Mouse (Mus musculus) midbrain, embryonic 11.5 days (tissue): ENCODE data around the gene Nmnat1. TPM values are rescaled to one million over a fixed set of nuclear protein-coding genes. Genes with fewer than 3 reads are reported as not detected.
"Not testable (repeated sequence)": the region's sequence is repeated elsewhere in the genome, so short reads cannot be mapped to it uniquely, and the experiment has no call there.

Experiments
- ATAC-seq: fragments of 200-750 bp; cut with Nextera tagmentation; 2 replicates; pipeline ENCODE4 v1.8.0; 2017; ENCODE audit warnings: moderate TSS enrichment, moderate library complexity; ENCODE audit not compliant: low FRiP score
- DNase-seq: peaks from one replicate; pipeline ENCODE4 v3.0.0; 2015; ENCODE audit warnings: low spot score; ENCODE audit errors: missing footprints
- H3K27ac ChIP-seq: fragments of 300-500 bp; sonication (generic); 2 replicates; pipeline ENCODE4 v1.5.1; 2014; ENCODE audit warnings: low read depth, low read length
- H3K27me3 ChIP-seq: fragments of 300-500 bp; sonication (generic); 2 replicates; pipeline ENCODE4 v1.6.1; 2014; ENCODE audit warnings: mild to moderate bottlenecking, low read length, moderate library complexity, mixed read lengths; ENCODE audit not compliant: control insufficient read depth, insufficient read depth
- H3K36me3 ChIP-seq: fragments of 300-500 bp; sonication (generic); 2 replicates; pipeline ENCODE4 v1.6.1; 2014; ENCODE audit warnings: mild to moderate bottlenecking, low read length, moderate library complexity, mixed read lengths; ENCODE audit not compliant: control insufficient read depth, insufficient read depth
- H3K4me1 ChIP-seq: fragments of 300-500 bp; sonication (generic); 2 replicates; pipeline ENCODE4 v1.6.1; 2014; ENCODE audit warnings: low read length; ENCODE audit not compliant: control insufficient read depth, insufficient read depth
- H3K4me2 ChIP-seq: fragments of 300-500 bp; sonication (generic); 2 replicates; pipeline ENCODE4 v1.6.1; 2014; ENCODE audit warnings: mild to moderate bottlenecking, moderate library complexity
- H3K4me3 ChIP-seq: fragments of 300-500 bp; sonication (generic); 2 replicates; pipeline ENCODE4 v1.5.1; 2014; ENCODE audit warnings: low read depth, low read length
- H3K9ac ChIP-seq: fragments of 300-500 bp; sonication (generic); 2 replicates; pipeline ENCODE4 v1.6.1; 2014; ENCODE audit warnings: low read length
- H3K9me3 ChIP-seq: fragments of 300-500 bp; sonication (generic); 2 replicates; pipeline ENCODE4 v1.6.1; 2016; ENCODE audit warnings: low read length; ENCODE audit not compliant: control insufficient read depth
- WGBS: fragments of 180-500 bp; shearing (Covaris S2); extraction: QIAGEN DNeasy Blood & Tissue Kit; methylation state at CpG from one replicate; pipeline ENCODE4 v1.1.7; 2014; 5-methylcytosine and 5-hydroxymethylcytosine counted together
- polyA plus RNA-seq: library from polyadenylated mRNA; unstranded; fragments of >200 nt; fragmentation: Nextera tagmentation; extraction: Ambion mirVana; gene quantifications from 2 replicates; pipeline ENCODE4 v1.2.1, GENCODE M21; 2014

Nmnat1 gene
- polyA plus RNA-seq, 1 experiment from 2014 or later = 15.1 TPM

GRCm38 (mm10) chr4:149475096-149475495 is 9.9 kb downstream of the Nmnat1 start:
- Histone ChIP-seq H3K4me2 (no peak overlapping the region), H3K9ac (no peak overlapping the region), H3K4me3 (no peak overlapping the region), H3K36me3 (peaks cover 6% of the 10 kb centered on the region), H3K9me3 (no peaks in the 10 kb centered on the region), H3K27me3 (no peaks in the 10 kb centered on the region), H3K27ac (no peak overlapping the region), H3K4me1 (no peaks in the 10 kb centered on the region)
- ATAC-seq = no peak
- 91% methylated on average over 7 of the region's 7 CpGs for WGBS
- DNase-seq = no peak

- Histone ChIP-seq H3K4me2 (no peak overlapping the region), H3K36me3 (peaks cover 10% of the 10 kb centered on the region), H3K27ac (no peak overlapping the region), H3K4me1 (no peaks in the 10 kb centered on the region), H3K4me3 (no peak overlapping the region), H3K9ac (no peak overlapping the region), H3K27me3 (no peaks in the 10 kb centered on the region), H3K9me3 (no peaks in the 10 kb centered on the region)
- ATAC-seq = no peak
- DNase-seq = no peak
- WGBS = 94% methylated on average over 3 of the region's 3 CpGs
Observed at GRCm38 (mm10) chr4:149469557-149469956, 15.4 kb downstream of the Nmnat1 start.

GRCm38 (mm10) chr4:149463435-149463950 is 21.5 kb downstream of the Nmnat1 start:
- Histone ChIP-seq H3K4me3 (no peak overlapping the region), H3K36me3 (no peaks in the 10 kb centered on the region), H3K4me1 (no peaks in the 10 kb centered on the region), H3K9ac (no peak overlapping the region), H3K27me3 (no peaks in the 10 kb centered on the region), H3K9me3 (no peaks in the 10 kb centered on the region), H3K27ac (no peak overlapping the region), H3K4me2 (no peak overlapping the region)
- ATAC-seq (no peak), DNase-seq (no peak)
- WGBS = 81% methylated on average over 6 of the region's 6 CpGs

GRCm38 (mm10) chr4:149462305-149462971 is 22.6 kb downstream of the Nmnat1 start:
- Histone ChIP-seq H3K27ac (no peak overlapping the region), H3K4me3 (no peak overlapping the region), H3K4me2 (no peak overlapping the region), H3K4me1 (no peaks in the 10 kb centered on the region), H3K9ac (no peak overlapping the region), H3K9me3 (no peaks in the 10 kb centered on the region), H3K27me3 (no peaks in the 10 kb centered on the region), H3K36me3 (no peaks in the 10 kb centered on the region)
- 86% methylated on average over 6 of the region's 6 CpGs for WGBS
- ATAC-seq (no peak), DNase-seq (no peak)

GRCm38 (mm10) chr4:149461579-149462304 is 23.3 kb downstream of the Nmnat1 start:
- Histone ChIP-seq H3K4me2 (no peak overlapping the region), H3K27me3 (no peaks in the 10 kb centered on the region), H3K36me3 (no peaks in the 10 kb centered on the region), H3K4me3 (no peak overlapping the region), H3K9ac (no peak overlapping the region), H3K9me3 (no peaks in the 10 kb centered on the region), H3K4me1 (no peaks in the 10 kb centered on the region), H3K27ac (no peak overlapping the region)
- no peak for ATAC-seq
- no peak for DNase-seq
- 69% methylated on average over 5 of the region's 7 CpGs for WGBS

GRCm38 (mm10) chr4:149460475-149460874 is 24.5 kb downstream of the Nmnat1 start:
- H3K4me3 ChIP-seq, H3K9ac ChIP-seq, H3K27ac ChIP-seq, ATAC-seq, H3K36me3 ChIP-seq, DNase-seq, H3K4me1 ChIP-seq, H3K27me3 ChIP-seq, H3K9me3 ChIP-seq, H3K4me2 ChIP-seq: not testable (repeated sequence)
- 84% methylated on average over 2 of the region's 2 CpGs for WGBS

GRCm38 (mm10) chr4:149459425-149459824 is 25.6 kb downstream of the Nmnat1 start:
- Histone ChIP-seq H3K4me2 (no peak overlapping the region), H3K9ac (no peak overlapping the region), H3K4me3 (no peak overlapping the region), H3K4me1 (no peaks in the 10 kb centered on the region), H3K27me3 (no peaks in the 10 kb centered on the region), H3K27ac (no peak overlapping the region), H3K9me3 (no peaks in the 10 kb centered on the region), H3K36me3 (no peaks in the 10 kb centered on the region)
- WGBS = 71% methylated on average over 1 of the region's 1 CpGs
- no peak for ATAC-seq
- no peak for DNase-seq

- Histone ChIP-seq H3K27ac (no peak overlapping the region), H3K36me3 (no peaks in the 10 kb centered on the region), H3K27me3 (no peaks in the 10 kb centered on the region), H3K9me3 (no peaks in the 10 kb centered on the region), H3K4me1 (no peaks in the 10 kb centered on the region), H3K4me3 (no peak overlapping the region), H3K4me2 (no peak overlapping the region), H3K9ac (no peak overlapping the region)
- WGBS = 69% methylated on average over 5 of the region's 5 CpGs
- no peak for ATAC-seq
- no peak for DNase-seq
Observed at GRCm38 (mm10) chr4:149458526-149458925, 26.5 kb downstream of the Nmnat1 start.

GRCm38 (mm10) chr4:149457831-149458430 is 27.1 kb downstream of the Nmnat1 start:
- no peaks in the 10 kb centered on the region for H3K27me3 ChIP-seq
- WGBS = 84% methylated on average over 6 of the region's 6 CpGs
- no peak overlapping the region for H3K4me2 ChIP-seq
- H3K4me1 ChIP-seq = no peaks in the 10 kb centered on the region
- no peak overlapping the region for H3K9ac ChIP-seq
- no peaks in the 10 kb centered on the region for H3K36me3 ChIP-seq
- H3K9me3 ChIP-seq = no peaks in the 10 kb centered on the region
- ATAC-seq (no peak), DNase-seq (no peak)
- no peak overlapping the region for H3K27ac ChIP-seq
- H3K4me3 ChIP-seq = no peak overlapping the region
